Mouse (Mus musculus) adrenal gland, postnatal 14 days (tissue): ENCODE data around the gene Cngb1. TPM values are rescaled to one million over a fixed set of nuclear protein-coding genes. Genes with fewer than 3 reads are reported as not detected.
"Not testable (repeated sequence)": the region's sequence is repeated elsewhere in the genome, so short reads cannot be mapped to it uniquely, and the experiment has no call there.

Experiments used
- DNase-seq: peaks from one replicate; pipeline ENCODE4 v3.0.0; 2021; ENCODE audit warnings: mixed read lengths
- total RNA-seq: library from RNA; stranded (reverse); gene quantifications from 2 replicates; pipeline ENCODE4 v1.2.3, GENCODE M21; 2021

Cngb1 gene
- total RNA-seq, 1 experiment from 2014 or later = 1.0 TPM

DNA sequence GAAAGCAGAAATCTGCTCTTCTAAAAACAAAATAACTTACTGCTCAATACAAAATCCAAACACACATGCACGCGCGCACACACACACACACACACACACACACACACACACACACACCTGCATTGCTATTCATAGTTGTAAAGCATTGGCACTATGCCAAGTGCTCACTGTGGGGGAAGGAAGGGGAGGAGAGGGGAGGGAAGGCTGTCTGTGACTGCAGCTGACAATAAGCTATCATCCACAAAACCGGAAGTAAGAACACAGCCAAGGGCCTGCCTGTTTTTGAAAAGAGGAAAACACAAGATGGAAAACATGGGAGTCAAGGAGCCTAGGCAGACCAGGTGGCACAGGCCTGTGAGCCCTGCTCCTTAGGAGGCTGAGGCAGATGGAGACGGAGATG, 61.2 kb downstream of the Cngb1 start:
- peak; percentile 66 for DNase-seq

DNA sequence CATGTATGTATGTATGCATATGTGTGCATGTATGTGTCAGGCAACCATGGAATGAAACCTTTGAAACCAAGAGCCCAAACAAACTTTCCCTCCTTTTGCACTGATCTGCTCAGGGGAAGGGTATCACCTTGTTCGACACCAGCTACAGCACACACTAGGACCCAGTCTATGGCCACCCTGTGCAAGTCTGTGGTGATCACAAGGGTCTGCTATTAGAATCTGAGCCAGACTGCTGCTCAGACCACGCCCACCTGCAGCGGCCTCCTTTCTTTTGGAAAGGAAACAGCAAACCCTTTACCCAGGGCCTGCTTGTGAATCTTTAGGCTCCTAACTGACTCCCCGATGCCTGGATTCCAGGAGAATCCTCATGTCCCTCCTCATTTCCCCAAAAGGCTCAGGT, 62.5 kb downstream of the Cngb1 start:
- no peak for DNase-seq

DNA sequence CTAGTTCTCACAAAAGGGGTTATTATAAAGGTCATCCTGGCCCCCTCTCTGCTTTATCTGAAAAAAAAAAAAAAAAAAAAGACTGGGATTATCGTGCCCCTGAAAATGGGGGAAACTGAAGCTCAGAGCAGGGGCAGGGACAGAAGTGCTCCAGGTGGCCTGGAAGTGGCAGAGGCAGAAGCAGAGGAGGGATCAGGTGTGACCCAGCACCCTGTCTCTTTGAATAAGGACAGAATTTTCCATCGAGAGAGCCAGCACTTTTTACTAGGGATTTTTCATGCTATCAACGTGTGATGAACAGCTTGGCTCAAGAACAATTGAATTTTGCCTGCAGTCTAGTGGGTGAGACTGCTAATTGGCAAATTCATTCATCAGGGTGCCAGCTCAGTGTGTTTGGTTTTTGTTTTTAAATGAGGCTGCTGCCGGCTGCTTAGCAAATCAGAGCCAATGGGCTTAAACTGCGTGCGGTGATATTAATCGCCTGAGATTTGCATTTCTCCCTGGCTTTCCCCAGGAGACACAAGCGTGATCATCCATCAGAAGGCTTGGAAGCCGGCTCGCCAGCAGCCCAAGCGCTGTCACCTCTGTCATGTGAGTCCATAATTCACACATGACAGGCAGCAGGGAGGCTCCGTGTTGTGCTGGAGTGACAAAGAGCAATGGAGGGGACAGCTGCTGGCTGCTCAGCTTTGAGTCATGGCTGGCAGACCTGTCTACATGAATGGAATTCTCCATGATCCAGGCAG, 63.4 kb downstream of the Cngb1 start:
- peak; percentile 81 for DNase-seq

DNA sequence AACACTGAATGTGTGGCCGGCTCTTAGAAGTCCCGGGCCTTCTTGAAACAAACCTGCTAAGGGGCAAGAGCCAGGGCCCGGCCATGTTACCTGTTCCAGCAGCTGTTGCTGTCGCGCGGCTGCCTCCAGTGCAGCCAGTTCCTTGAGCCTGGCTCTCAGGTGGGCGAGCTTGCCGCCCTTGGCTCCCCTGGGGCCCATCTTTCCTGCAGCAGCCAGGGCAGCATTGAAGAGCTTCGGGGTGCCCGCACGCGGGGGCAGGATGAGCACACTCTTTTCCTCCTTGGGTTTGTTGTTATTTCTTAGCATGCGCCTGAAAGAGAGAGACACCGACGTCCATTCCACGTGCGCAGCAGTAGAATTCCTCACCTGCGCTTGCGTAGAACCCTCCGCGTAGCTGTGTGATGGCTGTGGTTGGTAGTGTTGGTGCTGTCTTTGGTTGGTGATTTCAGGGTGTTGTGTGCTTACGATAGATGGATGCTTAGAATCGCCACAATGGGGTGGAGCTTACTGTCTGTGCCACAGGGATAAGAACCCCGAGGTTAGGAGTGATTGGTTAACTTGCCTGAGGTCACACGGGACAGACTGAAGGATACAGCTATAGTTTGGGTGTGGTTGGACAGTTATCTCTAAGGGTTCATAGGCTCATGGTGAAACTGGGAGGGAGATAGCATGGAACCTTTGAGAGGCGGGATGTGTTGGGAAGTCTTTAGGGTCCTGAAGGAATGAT, 64.1 kb downstream of the Cngb1 start:
- DNase-seq = no peak

DNA sequence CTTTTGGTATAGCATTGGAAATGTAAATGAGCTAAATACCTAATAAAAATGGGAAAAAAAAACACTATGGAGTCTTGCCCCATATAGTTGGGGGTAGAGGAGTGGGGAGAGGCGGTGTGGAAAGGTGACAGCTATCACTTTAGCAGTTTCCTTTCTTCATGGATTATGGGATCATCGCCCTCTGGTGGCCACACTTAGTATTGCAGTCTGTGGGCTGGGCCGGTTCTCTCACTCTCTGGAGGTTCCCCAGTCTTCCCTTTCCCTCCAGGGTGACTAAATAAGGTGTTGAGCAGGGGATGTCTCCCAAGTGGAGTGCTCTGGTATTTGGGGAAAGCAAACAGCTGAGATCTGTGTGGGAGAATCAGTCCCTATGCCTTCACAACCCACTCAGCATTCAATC, 70.7 kb downstream of the Cngb1 start:
- DNase-seq = peak; percentile 86

DNA sequence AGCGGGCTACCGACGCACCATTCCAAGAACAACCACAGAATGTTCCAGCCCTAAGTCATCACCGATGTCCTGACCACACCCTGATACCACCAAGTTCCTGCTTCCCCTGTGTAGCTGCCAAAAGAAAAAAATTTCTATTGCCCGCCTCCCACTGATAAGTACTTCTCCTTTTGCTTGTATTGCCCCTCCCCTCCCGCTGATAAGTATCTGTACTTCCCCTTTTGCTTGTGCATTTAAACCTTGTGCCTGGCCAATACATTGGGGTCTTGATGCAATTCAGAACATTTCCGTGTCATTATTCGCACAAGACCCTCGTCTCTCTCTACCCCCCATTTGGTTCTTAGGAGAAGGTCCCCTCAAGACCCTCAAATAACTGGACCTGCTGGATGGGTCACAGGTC, 76.3 kb downstream of the Cngb1 start:
- DNase-seq = not testable (repeated sequence)

DNA sequence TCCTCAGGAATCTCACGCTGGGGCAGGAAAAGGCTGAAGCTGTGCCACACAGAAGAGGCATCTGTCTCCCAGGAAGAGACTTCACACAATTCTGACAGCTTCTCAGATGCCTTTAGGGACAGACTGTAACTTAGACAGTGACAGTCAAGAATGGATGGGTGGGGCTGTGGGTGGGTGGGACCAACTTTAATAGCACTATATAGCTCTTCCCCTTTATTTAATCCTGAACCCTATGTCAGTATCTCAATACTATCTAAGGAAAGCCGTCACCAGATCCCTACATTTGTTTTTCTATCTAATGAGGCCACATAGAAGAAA, 79.3 kb downstream of the Cngb1 start:
- DNase-seq = no peak

DNA sequence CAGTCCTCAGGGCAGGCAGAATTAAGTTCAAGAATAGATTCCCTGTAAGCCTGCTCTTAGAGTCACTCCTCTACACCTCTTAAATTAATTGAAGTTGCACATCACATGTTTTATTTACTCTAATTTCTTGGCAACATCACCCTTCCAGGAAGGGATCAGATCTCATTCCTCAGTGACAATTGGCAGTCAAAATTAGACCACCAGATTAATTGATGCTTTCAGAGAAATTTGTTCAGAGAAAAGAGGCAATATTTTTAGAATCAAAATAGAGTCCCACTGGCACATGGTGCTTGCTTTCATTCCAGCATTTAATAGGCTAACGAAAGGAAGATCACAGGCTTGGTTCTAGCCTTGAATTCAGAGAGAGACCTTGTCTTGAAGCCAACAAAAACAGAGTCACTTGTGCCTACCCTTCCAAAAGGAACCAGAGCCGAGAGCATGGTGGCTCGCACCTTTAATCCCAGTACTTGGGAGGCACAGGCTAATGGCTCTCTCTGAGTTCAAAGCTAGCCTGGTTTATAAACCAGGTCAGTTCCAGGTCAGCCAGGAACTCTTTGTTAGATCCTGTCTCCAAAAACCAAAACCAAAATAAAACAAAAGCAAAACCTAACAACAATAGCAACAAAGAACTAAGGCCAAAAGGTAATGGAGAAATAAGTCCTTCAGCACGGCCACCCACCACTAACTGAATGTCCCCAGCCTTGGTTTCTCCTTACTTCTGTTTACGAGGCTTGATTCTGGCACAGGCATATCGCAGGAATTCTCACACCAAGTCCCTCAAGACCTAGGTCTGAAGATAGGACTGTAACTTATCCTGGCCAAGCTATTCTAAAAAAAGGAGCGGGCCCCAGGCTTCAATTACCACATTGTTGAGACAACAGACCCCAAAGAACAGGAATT, 79.9 kb downstream of the Cngb1 start:
- DNase-seq = peak; percentile 53

DNA sequence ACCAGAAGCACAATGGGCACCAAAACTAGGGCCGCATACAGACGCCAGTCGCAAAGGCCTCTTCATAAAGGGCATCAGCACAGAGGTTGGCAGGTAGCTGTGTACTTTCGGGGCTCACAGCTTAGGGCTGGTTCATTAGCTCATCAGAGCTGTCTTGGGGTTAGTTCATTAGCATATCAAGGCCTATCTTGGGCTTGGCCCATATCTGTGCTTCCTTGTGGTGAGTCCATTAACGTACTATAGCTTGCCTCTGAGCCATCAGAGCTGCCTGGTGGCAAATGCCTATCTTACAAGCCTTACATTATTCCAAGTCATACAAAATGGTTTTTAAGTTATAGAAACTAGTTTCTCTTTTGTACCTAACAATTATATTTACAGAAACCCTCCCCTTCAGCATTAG, 82.4 kb downstream of the Cngb1 start:
- no peak for DNase-seq

DNA sequence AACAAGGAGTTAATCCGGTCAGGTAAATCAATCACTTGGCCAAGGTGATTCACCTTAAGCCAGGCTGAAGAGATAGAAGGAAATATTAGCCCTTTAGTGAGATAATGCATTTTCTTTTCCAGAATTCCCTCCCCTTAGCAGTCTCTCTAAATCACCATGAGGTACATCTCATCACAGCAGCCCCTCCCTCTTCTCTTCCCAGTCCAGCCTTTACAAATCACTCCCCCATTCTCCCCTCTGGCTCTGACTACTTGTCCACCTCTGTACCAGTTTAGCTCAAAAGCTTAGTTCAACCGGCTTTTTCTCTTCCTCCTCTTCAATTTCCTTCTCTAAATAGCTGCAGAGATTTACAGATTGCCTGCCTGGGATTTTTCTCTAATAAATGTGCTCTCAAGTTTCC, 85.3 kb downstream of the Cngb1 start:
- no peak for DNase-seq

DNA sequence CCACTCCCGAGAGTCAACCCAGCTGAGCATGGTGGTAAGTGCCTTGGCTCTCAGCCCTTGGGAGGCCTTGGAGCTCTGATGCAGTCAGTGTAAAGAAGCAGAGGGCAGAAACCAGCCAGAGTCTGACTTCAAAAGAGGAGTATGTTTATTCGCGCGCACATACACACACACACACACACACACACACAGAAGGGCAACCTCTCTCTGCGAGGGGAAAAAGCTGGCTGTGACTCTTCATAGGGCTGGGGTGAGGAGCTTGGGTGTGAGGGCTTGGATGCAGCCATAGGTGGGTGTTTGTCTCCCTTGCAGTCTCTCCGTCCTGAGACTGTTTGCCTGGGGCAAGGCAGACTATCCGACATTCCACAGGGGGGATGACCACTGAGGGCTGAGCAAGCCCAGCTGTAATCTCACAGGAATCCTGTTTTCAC, 85.8 kb downstream of the Cngb1 start:
- DNase-seq = peak; percentile 35

DNA sequence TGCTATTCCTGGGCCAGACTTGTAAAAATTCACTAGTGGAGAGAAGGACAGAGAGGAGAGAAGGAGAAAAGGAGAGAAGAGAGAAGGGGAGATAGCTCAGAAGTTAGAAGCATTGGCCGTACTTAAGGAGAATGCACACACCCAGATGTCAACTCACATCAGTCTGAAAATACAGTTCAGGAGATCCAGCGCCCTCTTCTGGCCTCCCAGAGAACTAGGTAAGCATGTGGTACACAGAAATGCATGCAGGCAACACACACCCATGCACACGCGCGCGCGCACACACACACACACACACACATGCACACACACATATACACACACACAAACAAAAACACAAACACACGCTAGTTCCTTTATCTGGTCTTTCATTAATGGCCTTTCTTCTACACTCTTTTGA, 86.8 kb downstream of the Cngb1 start:
- DNase-seq = peak; percentile 39

DNA sequence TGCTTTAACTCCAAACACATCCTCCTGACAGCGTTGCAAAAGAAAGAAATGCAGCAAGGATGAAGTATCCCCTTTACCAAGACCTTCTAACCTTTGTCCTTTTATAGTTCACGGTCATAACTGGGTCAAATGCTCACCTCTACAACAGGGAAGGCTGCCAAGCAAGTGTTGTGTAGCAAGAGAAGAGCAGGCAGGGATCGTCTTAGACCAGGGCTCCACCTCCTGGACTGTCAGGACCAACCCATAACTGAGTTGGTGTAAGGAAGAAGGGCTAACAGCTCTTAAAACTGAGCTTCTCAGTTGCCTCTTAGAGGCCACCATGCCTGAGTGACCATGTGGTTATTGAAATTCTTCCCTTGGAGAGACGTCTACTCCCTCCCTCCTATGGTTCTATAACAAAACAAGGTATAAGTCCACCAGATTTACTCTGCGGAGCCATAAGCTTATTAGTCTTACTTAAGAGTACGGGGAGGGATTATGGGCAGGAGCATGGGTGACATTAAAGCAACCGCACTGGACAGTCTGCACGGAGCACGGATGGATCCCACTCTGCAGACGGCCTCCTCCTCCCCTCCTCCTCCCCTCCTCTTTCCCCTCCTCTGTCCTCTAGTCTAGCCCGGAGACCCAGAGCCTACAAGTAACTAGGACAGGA, 90.5 kb downstream of the Cngb1 start:
- peak; percentile 39 for DNase-seq

DNA sequence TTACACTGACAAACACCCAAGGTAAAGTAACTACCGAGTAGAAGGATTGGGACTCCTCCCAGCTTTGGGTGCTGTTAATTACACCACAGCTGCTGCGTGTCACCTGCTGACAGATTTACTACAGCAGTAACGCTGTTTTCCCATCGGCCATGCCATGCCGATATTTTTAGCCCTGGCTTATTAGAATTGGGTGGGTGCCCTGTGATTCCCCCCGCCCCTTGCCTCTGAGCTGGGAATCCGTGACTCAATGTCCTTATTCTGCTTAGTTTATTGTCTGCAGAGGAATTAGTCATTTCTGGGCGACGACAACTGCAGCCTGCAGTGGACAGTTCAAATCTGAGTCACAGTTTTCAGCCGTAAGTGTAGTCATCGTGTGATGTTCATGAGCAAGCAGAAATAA, 96.5 kb downstream of the Cngb1 start:
- peak; percentile 76 for DNase-seq

DNA sequence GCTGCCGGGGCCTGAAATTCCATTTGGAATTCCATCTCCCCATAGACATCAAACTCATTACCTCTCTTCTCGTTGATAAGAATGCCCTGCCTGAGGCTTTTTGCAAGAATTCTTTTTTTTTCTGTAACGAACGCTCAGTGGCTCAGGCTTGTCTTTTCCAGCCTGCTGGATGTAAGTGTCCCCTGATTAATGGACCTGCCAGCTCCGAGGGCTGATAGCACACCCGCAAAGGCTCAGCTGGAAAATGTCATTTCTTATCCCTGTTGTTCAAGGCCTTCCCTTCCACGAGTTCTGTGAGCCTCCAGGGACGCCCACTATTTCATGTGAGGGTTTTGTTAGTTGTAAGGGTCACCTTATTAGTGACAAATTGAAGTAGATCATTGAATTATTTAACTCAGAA, 100.4 kb downstream of the Cngb1 start:
- DNase-seq = peak; percentile 63

DNA sequence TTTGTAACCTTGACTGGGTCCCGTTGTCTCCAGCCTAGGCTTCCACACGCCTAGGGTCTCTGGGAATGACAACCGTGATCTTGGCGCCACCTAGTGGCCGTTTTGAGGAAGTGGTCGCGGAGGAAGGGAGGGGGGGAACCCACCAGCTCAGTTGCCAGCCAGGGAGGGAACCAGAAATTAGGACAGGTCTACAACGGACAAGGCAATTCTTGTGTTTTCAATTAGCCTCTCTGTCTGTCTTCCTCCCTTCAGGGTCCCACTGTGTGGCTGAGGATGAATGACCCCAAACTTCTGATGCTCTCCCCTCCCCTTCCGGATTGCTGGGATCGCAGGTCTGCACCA, 102.4 kb downstream of the Cngb1 start:
- peak; percentile 87 for DNase-seq

DNA sequence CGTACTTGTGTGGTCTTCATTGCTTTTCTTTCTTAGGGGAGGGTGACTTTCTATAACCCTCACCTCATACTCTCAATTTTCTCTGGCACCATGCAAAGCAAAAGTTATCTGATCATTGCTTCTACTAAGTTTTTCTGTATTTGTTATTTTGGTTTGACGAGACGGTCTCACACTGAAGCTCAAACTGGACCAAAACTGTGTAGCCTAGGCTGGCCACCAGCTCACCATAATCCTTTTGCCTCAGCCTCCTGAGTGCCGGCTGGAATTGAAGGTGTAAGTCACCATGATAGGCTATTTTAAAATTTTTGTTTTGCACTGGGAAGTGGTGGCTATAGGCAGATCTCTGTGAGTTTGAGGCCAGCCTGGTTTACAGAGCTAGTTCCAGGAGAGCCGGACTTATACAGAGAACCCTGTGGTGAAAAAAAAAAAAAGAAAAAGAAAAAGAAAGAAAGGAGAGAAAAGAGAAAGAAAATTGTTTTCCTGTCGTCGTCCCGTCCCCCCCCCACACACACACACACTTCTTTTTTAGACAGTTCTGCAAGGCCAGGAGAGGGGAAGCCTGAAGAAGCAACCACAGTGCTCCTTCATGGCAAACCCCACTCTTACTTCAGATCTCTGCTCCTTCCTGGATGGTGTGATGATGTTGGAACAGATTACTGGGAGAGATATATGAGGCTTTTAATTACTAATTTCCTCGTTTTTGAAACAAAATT, 102.9 kb downstream of the Cngb1 start:
- no peak for DNase-seq

DNA sequence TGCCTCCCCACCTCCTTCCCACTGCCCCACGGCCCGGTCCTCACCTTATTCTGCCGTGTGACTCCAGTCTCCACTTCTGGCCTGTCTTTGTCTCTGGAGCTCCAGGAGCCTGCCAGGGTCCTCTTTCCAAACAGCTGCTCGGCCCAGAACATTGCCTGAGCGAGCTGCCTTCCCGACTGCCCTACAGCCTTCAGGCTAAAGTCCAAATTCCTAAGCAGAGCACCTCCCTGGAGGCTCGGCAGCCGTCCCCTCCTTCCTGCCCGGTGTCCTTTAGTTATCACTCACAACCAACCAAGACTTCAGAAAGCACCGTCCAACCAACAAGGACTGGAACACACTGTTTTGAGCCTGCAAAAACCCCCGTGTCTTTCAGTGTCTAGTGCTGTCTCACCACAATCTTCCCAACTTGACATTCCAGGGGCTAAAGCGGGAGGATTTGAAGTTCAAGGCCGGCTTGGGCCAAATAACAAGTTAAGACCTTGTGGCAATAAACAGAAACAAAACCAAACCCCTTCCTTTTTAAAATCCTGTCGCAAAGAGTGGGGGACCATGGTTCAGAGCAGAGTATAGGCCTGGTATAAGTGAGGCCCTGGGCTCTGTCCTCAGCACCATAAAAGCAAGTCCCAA, 103.6 kb downstream of the Cngb1 start, which contains the start of gene Kifc3:
Kifc3 (minus strand) TSS at position 164 of the 627 bp plus-strand sequence.
- peak; percentile 73 for DNase-seq

DNA sequence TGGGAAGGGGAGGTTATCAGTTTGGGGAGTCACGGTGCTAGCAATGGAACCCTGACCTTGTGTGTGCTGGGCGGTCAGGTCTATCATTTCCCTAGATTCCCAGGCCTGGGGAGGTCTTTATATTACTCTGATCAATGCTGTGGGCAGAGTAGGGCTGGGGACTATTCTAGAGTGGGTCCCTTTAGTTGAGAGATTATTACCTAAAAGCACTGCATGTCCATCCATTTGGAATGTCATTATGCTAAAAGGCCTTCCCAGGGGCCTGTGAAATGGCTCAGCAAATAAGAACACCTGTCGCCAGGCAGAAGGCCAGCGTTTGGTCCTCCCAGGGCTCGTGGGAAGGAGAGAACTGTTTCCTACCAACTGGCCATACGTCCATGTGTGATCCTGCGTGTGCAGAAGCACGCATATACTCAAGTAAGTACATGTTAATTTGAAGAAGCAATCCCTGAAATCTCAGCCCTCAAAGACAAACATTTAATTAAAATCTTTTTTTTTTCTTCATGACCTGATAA, 104.3 kb downstream of the Cngb1 start:
- DNase-seq = peak; percentile 32

DNA sequence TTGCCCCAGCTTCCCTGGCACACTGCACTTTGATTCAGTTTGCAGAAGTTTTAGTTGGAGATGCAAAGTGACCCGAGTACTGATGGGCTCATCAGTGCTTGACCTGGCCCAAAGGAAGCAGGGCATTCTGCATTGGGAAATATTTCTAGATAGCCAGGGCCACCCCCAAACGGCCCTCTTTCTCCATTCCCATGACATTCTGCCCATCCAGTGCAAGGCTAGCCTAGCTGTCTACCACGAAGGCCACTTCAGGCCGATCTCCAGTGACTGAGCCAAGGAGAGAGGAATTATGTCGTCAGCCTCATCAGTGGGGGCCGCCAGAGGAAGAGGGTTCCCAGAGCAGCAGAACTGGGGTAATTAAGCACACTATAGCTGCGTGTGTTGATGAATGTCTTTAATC, 104.9 kb downstream of the Cngb1 start:
- peak; percentile 82 for DNase-seq

DNA sequence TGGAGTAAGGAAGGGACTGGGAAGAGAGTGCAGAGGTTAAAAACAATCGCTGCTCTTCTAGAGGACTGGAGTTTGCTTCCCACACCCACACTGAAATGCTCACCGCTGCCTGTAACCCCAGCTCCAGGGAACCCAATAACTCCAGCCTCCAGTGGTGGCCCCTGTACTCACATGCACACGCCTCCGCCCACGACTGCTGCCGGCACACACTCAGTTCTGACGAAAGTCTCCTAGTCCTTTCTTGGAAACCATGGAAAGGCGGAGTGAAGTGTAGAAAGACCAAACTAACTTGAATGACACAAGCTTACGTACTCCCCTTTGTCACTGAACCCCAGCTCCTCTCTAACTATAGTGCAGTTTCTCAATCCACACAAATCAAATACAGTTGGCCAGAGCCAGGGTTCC, 106.4 kb downstream of the Cngb1 start:
- DNase-seq = peak; percentile 69
